Mouse (Mus musculus): ENCODE results near the gene Trap1. TPM values are rescaled to one million over a fixed set of nuclear protein-coding genes. Genes with fewer than 3 reads are reported as not detected.

Gene Trap1
- polyA plus RNA-seq, 1 experiment from 2014 or later, result 46.7 TPM

DNA sequence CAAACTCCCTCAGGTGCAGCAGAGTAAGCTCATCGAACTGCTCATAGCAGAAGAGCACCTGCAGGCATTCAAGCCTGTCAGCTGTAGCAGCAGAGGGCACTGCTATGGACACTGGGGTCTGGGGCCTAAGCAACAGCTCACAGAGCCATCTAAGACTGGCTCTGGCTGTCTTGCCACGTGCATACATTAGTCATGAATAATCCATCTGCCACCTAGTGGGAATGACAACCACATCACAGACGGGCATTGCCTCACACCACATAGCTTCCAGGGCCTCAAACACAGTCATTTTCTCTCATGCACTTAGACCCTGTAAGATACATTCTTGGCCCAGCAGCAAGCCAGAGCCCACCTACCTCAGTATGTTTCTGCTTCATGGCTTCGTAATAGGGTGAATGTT, 32.1 kb downstream of the Trap1 start:
- TF ChIP-seq EP300 (optimal IDR thresholded peaks at IDR 0.05) (no peak), CTCF (IDR thresholded peaks at IDR 0.05; ENCODE audit: low read depth) (no peak)
- Histone ChIP-seq H3K27ac (replicated peaks) (no peak overlapping the region), H3K4me3 (ENCODE audit: low read depth, low read length) (no peak overlapping the region), H3K4me1 (replicated peaks; ENCODE audit: control insufficient read depth, insufficient read depth) (no peaks in the 10 kb centered on the region), H3K9ac (ENCODE audit: low read length) (no peak overlapping the region), H3K36me3 (ENCODE audit: control insufficient read depth, insufficient read depth, low read length) (peaks cover 21% of the 10 kb centered on the region), H3K9me3 (ENCODE audit: control insufficient read depth, low read length) (no peaks in the 10 kb centered on the region), H3K4me2 (replicated peaks; ENCODE audit: low read depth) (no peak overlapping the region), H3K27me3 (ENCODE audit: control insufficient read depth, insufficient read depth, low read length) (no peaks in the 10 kb centered on the region)
- ATAC-seq (ENCODE audit: low FRiP score, low TSS enrichment), result no peak
- WGBS, result 79% methylated on average over 4 of the region's 4 CpGs
- no peak for DNase-seq (ENCODE audit: low spot score)

DNA sequence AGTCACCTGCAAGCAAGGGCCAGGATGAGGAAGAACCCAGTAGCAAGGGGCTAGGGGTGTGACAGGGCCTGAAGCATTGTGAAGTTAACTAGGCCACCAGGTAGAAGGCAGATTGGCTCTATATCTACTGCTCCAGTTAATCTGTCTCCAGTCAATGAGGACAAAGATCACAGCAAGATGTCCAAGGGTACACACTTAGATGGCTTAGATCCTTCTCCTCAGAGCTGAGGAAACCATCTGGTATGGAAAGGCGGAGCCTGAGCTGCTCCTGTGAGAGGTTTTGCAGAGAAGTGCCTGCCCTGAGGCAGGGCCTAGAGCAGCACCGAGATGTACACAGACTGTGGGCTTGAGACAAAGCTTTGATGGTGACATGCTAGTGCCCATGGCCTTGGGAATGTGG, 33.5 kb downstream of the Trap1 start:
- no peak overlapping the region for H3K4me2 ChIP-seq (replicated peaks; ENCODE audit: low read depth)
- H3K4me3 ChIP-seq (ENCODE audit: low read depth, low read length), result no peak overlapping the region
- no peaks in the 10 kb centered on the region for H3K9me3 ChIP-seq (ENCODE audit: control insufficient read depth, low read length)
- 90% methylated on average over 2 of the region's 2 CpGs for WGBS
- no peak overlapping the region for H3K9ac ChIP-seq (ENCODE audit: low read length)
- H3K27me3 ChIP-seq (ENCODE audit: control insufficient read depth, insufficient read depth, low read length), result no peaks in the 10 kb centered on the region
- no peak for DNase-seq (ENCODE audit: low spot score)
- H3K27ac ChIP-seq (replicated peaks), result no peak overlapping the region
- H3K36me3 ChIP-seq (ENCODE audit: control insufficient read depth, insufficient read depth, low read length), result peaks cover 18% of the 10 kb centered on the region
- no peak for ATAC-seq (ENCODE audit: low FRiP score, low TSS enrichment)
- H3K4me1 ChIP-seq (replicated peaks; ENCODE audit: control insufficient read depth, insufficient read depth), result no peaks in the 10 kb centered on the region
- TF ChIP-seq EP300 (optimal IDR thresholded peaks at IDR 0.05) (no peak), CTCF (IDR thresholded peaks at IDR 0.05; ENCODE audit: low read depth) (no peak)

DNA sequence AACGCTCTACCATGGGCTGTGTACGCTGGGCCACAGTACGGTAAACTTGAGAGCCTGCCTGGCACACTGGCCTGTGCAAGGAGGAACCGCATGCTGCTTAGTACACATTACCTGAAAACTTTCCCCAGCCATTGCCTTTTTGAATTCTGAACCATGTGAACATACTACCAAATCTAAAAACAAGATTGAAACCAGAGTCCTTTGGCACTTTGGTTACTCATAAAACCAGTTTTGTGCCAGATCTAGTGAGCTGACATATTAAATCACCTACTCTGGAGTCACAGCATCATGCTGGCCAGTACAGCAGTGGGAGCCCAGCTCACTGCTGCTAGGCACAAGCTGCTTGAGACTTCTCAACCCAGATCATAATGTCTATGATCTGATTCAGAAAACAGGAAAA, 36.0 kb downstream of the Trap1 start:
- TF ChIP-seq CTCF (IDR thresholded peaks at IDR 0.05; ENCODE audit: low read depth), result no peak
- TF ChIP-seq EP300 (optimal IDR thresholded peaks at IDR 0.05), result no peak
- ATAC-seq (ENCODE audit: low FRiP score, low TSS enrichment) (no peak), DNase-seq (ENCODE audit: low spot score) (no peak)
- Histone ChIP-seq H3K27me3 (ENCODE audit: control insufficient read depth, insufficient read depth, low read length) (no peaks in the 10 kb centered on the region), H3K36me3 (ENCODE audit: control insufficient read depth, insufficient read depth, low read length) (peaks cover 23% of the 10 kb centered on the region), H3K4me2 (replicated peaks; ENCODE audit: low read depth) (no peak overlapping the region), H3K4me3 (ENCODE audit: low read depth, low read length) (no peak overlapping the region), H3K9ac (ENCODE audit: low read length) (no peak overlapping the region), H3K9me3 (ENCODE audit: control insufficient read depth, low read length) (no peaks in the 10 kb centered on the region), H3K4me1 (replicated peaks; ENCODE audit: control insufficient read depth, insufficient read depth) (no peaks in the 10 kb centered on the region), H3K27ac (replicated peaks) (no peak overlapping the region)
- WGBS, result 97% methylated on average over 4 of the region's 4 CpGs

GRCm38 (mm10) chr16:4040206-4040605, 37.4 kb downstream of the Trap1 start:
- Histone ChIP-seq H3K9ac (ENCODE audit: low read length) (no peak overlapping the region), H3K9me3 (ENCODE audit: control insufficient read depth, low read length) (no peaks in the 10 kb centered on the region), H3K27me3 (ENCODE audit: control insufficient read depth, insufficient read depth, low read length) (no peaks in the 10 kb centered on the region), H3K4me2 (replicated peaks; ENCODE audit: low read depth) (no peak overlapping the region), H3K4me3 (ENCODE audit: low read depth, low read length) (no peak overlapping the region), H3K36me3 (ENCODE audit: control insufficient read depth, insufficient read depth, low read length) (peaks cover 17% of the 10 kb centered on the region), H3K27ac (replicated peaks) (no peak overlapping the region), H3K4me1 (replicated peaks; ENCODE audit: control insufficient read depth, insufficient read depth) (no peaks in the 10 kb centered on the region)
- DNase-seq (ENCODE audit: low spot score) (no peak), ATAC-seq (ENCODE audit: low FRiP score, low TSS enrichment) (no peak)
- TF ChIP-seq EP300 (optimal IDR thresholded peaks at IDR 0.05), result no peak
- no peak for TF ChIP-seq CTCF (IDR thresholded peaks at IDR 0.05; ENCODE audit: low read depth)
- 88% methylated on average over 5 of the region's 5 CpGs for WGBS

GRCm38 (mm10) chr16:4037690-4038089, 39.9 kb downstream of the Trap1 start:
- H3K4me2 ChIP-seq (replicated peaks; ENCODE audit: low read depth), result no peak overlapping the region
- H3K9ac ChIP-seq (ENCODE audit: low read length), result no peak overlapping the region
- no peak overlapping the region for H3K27ac ChIP-seq (replicated peaks)
- H3K9me3 ChIP-seq (ENCODE audit: control insufficient read depth, low read length), result no peaks in the 10 kb centered on the region
- no peaks in the 10 kb centered on the region for H3K27me3 ChIP-seq (ENCODE audit: control insufficient read depth, insufficient read depth, low read length)
- H3K36me3 ChIP-seq (ENCODE audit: control insufficient read depth, insufficient read depth, low read length), result peaks cover 8% of the 10 kb centered on the region; the same call in 1 of the 2 replicates
- H3K4me3 ChIP-seq (ENCODE audit: low read depth, low read length), result no peak overlapping the region
- no peak for TF ChIP-seq CTCF (IDR thresholded peaks at IDR 0.05; ENCODE audit: low read depth)
- TF ChIP-seq EP300 (optimal IDR thresholded peaks at IDR 0.05), result no peak
- no peaks in the 10 kb centered on the region for H3K4me1 ChIP-seq (replicated peaks; ENCODE audit: control insufficient read depth, insufficient read depth)
- WGBS, result 85% methylated on average over 7 of the region's 7 CpGs
- no peak for DNase-seq (ENCODE audit: low spot score)
- no peak for ATAC-seq (ENCODE audit: low FRiP score, low TSS enrichment)

DNA sequence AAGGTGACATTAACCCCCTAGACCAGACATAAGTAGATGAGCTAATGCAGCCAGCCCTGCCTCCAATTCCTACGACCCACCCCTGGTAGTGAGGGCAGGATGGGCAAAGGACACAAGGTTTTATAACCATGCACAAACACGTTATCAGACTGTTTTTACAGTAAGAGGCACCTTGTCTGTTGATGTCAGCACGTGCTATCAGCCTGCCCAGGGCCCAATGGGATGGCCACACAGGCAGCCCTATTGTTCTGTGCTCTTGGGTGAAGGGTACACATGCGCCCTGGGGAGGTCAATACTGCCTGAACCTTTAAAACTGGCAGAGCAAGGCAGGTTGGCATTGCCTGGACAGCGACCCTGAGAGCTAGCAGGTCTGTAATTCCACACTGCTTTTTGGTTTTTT, 40.8 kb downstream of the Trap1 start, which contains the start of gene Dnase1:
TSS of gene Dnase1 (plus strand) at position 136 of the 400 bp plus-strand sequence.
- Histone ChIP-seq H3K36me3 (ENCODE audit: control insufficient read depth, insufficient read depth, low read length) (peaks cover 8% of the 10 kb centered on the region; the same call in 1 of the 2 replicates), H3K4me2 (replicated peaks; ENCODE audit: low read depth) (no peak within 1 kb of the TSS)
- WGBS, result 85% methylated on average over 5 of the region's 5 CpGs

More for the DNA sequence above, 40.8 kb downstream of the Trap1 start, which contains the start of gene Dnase1:
- H3K4me3 ChIP-seq (ENCODE audit: low read depth, low read length), result no peak within 1 kb of the TSS
- no peak for DNase-seq (ENCODE audit: low spot score)
- no peak within 1 kb of the TSS for H3K9ac ChIP-seq (ENCODE audit: low read length)
- H3K4me1 ChIP-seq (replicated peaks; ENCODE audit: control insufficient read depth, insufficient read depth), result no peaks in the 10 kb centered on the region
- H3K9me3 ChIP-seq (ENCODE audit: control insufficient read depth, low read length), result no peaks in the 10 kb centered on the region
- no peak within 1 kb of the TSS for H3K27ac ChIP-seq (replicated peaks)
- no peaks in the 10 kb centered on the region for H3K27me3 ChIP-seq (ENCODE audit: control insufficient read depth, insufficient read depth, low read length)
- no peak for ATAC-seq (ENCODE audit: low FRiP score, low TSS enrichment)
- TF ChIP-seq CTCF (IDR thresholded peaks at IDR 0.05; ENCODE audit: low read depth), result no peak
- no peak for TF ChIP-seq EP300 (optimal IDR thresholded peaks at IDR 0.05)

All from stomach, postnatal 0 days (tissue).